Mouse (Mus musculus) MEL (cell line): Measurements from ENCODE around the gene Gm29776. TPM values are rescaled to one million over a fixed set of nuclear protein-coding genes. Genes with fewer than 3 reads are reported as not detected.

Experiments
- DNase-seq: peaks from one replicate; pipeline ENCODE4 v3.0.0; 2011; ENCODE audit warnings: low read depth, low spot score
- H3K27ac ChIP-seq: 2 replicates; pipeline ENCODE4 v1.5.1; 2012; ENCODE audit warnings: low read depth, mild to moderate bottlenecking, control low read depth, low read length, moderate library complexity; ENCODE audit not compliant: control insufficient read depth
- H3K27me3 ChIP-seq, 2 experiments: fragments of 150-350 bp in 1 of 2; sonication (generic) in 1 of 2; 2 replicates each; pipeline ENCODE4 v1.6.1; 2012; ENCODE audit warnings: low read length in 2 of 2, mild to moderate bottlenecking in 2 of 2, improper control_type of control experiment in 1 of 2, moderate library complexity in 1 of 2; ENCODE audit not compliant: insufficient read depth in 2 of 2, control insufficient read depth in 1 of 2
- H3K36me3 ChIP-seq, 2 experiments: 2 replicates each; pipeline ENCODE4 v1.6.1; 2012 to 2014; ENCODE audit warnings: low read length in 2 of 2, improper control_type of control experiment in 1 of 2, inconsistent platforms in 1 of 2, mild to moderate bottlenecking in 1 of 2; ENCODE audit not compliant: insufficient read depth in 2 of 2, control insufficient read depth in 1 of 2
- H3K4me1 ChIP-seq, 2 experiments: fragments of 150-350 bp in 1 of 2; sonication (generic) in 1 of 2; 2 replicates each; pipeline ENCODE4 v1.6.1; 2012; ENCODE audit warnings: low read length in 2 of 2, improper control_type of control experiment in 1 of 2, mild to moderate bottlenecking in 1 of 2; ENCODE audit not compliant: insufficient read depth in 2 of 2, control insufficient read depth in 1 of 2
- H3K4me3 ChIP-seq, 2 experiments: fragments of 150-350 bp in 1 of 2; sonication (generic) in 1 of 2; 2 replicates each; pipeline ENCODE4 v1.5.1; 2012; ENCODE audit warnings: low read depth in 2 of 2, low read length in 2 of 2, mild to moderate bottlenecking in 2 of 2, moderate library complexity in 2 of 2, control low read depth in 1 of 2, improper control_type of control experiment in 1 of 2; ENCODE audit not compliant: control insufficient read depth in 1 of 2, insufficient read depth in 1 of 2
- H3K79me2 ChIP-seq: 2 replicates; pipeline ENCODE4 v1.6.1; 2012; ENCODE audit warnings: mild to moderate bottlenecking, low read length, moderate library complexity; ENCODE audit not compliant: control insufficient read depth, poor library complexity, insufficient read depth
- H3K9ac ChIP-seq: 2 replicates; pipeline ENCODE4 v1.6.1; 2012; ENCODE audit warnings: low read depth, mild to moderate bottlenecking, control low read depth, low read length, moderate library complexity; ENCODE audit not compliant: control insufficient read depth, poor library complexity, severe bottlenecking
- H3K9me3 ChIP-seq: fragments of 150-350 bp; sonication (generic); replicated peaks from 2 replicates; pipeline ENCODE4 v1.6.1; 2012; ENCODE audit warnings: mild to moderate bottlenecking, low read length, improper control_type of control experiment, moderate library complexity; ENCODE audit not compliant: insufficient read depth
- BHLHE40 ChIP-seq: IDR thresholded peaks from 2 replicates; pipeline ENCODE4 v1.6.1; 2012; ENCODE audit warnings: low read depth, mild to moderate bottlenecking, inconsistent platforms, low read length, improper control_type of control experiment, borderline replicate concordance
- CHD1 ChIP-seq: IDR thresholded peaks from 2 replicates; pipeline ENCODE4 v1.6.1; 2012; ENCODE audit warnings: low read depth, mild to moderate bottlenecking, inconsistent platforms, low read length, improper control_type of control experiment
- CHD2 ChIP-seq: IDR thresholded peaks from 2 replicates; pipeline ENCODE4 v1.6.1; 2011; ENCODE audit warnings: low read length, improper control_type of control experiment
- CTCF ChIP-seq, 3 experiments: IDR thresholded peaks in 2 of 3; conservative IDR thresholded peaks in 1 of 3; 2 replicates each; pipeline ENCODE4 v1.5.1; 2011 to 2012; ENCODE audit warnings: low read length in 3 of 3, low read depth in 2 of 3, mild to moderate bottlenecking in 2 of 3, improper control_type of control experiment in 1 of 3, inconsistent platforms in 1 of 3, mixed read lengths in 1 of 3, moderate library complexity in 1 of 3; ENCODE audit not compliant: control insufficient read depth in 1 of 3, insufficient read depth in 1 of 3, poor library complexity in 1 of 3, severe bottlenecking in 1 of 3
- E2F4 ChIP-seq: IDR thresholded peaks from 2 replicates; pipeline ENCODE4 v1.6.1; 2011; ENCODE audit warnings: low read depth, low read length, improper control_type of control experiment, borderline replicate concordance
- ELF1 ChIP-seq: IDR thresholded peaks from 2 replicates; pipeline ENCODE4 v1.6.1; 2014; ENCODE audit warnings: low read depth, mild to moderate bottlenecking, inconsistent platforms, low read length, improper control_type of control experiment, moderate library complexity
- EP300 ChIP-seq, 2 experiments: IDR thresholded peaks; 2 replicates each; pipeline ENCODE4 v1.6.1; 2011; ENCODE audit warnings: improper control_type of control experiment in 2 of 2, low read length in 2 of 2, low read depth in 1 of 2, mild to moderate bottlenecking in 1 of 2
- ETS1 ChIP-seq: IDR thresholded peaks from 2 replicates; pipeline ENCODE4 v1.6.1; 2012; ENCODE audit warnings: low read depth, mild to moderate bottlenecking, inconsistent platforms, low read length, improper control_type of control experiment, moderate library complexity
- GABPA ChIP-seq: IDR thresholded peaks from 2 replicates; pipeline ENCODE4 v1.6.1; 2012; ENCODE audit warnings: low read depth, mild to moderate bottlenecking, inconsistent platforms, low read length, improper control_type of control experiment, moderate library complexity
- HCFC1 ChIP-seq: IDR thresholded peaks from 2 replicates; pipeline ENCODE4 v1.6.1; 2012; ENCODE audit warnings: low read depth, mild to moderate bottlenecking, inconsistent platforms, low read length, improper control_type of control experiment, moderate library complexity
- JUND ChIP-seq: IDR thresholded peaks from 2 replicates; pipeline ENCODE4 v1.6.1; 2011; ENCODE audit warnings: low read depth, mild to moderate bottlenecking, improper control_type of control experiment, low read length
- KAT2A ChIP-seq: conservative IDR thresholded peaks from 2 replicates; pipeline ENCODE4 v1.6.1; 2012; ENCODE audit warnings: low read depth, low read length, improper control_type of control experiment, inconsistent platforms
- MAFK ChIP-seq: IDR thresholded peaks from 2 replicates; pipeline ENCODE4 v1.6.1; 2011; ENCODE audit warnings: low read depth, mild to moderate bottlenecking, low read length, improper control_type of control experiment, borderline replicate concordance
- MAX ChIP-seq: IDR thresholded peaks from 2 replicates; pipeline ENCODE4 v1.6.1; 2011; ENCODE audit warnings: low read length, improper control_type of control experiment
- MXI1 ChIP-seq: IDR thresholded peaks from 2 replicates; pipeline ENCODE4 v1.6.1; 2011; ENCODE audit warnings: mild to moderate bottlenecking, low read depth, low read length, improper control_type of control experiment
- MYB ChIP-seq: IDR thresholded peaks from 2 replicates; pipeline ENCODE4 v1.6.1; 2011; ENCODE audit warnings: mild to moderate bottlenecking, low read depth, low read length, improper control_type of control experiment
- NELFE ChIP-seq: IDR thresholded peaks from 2 replicates; pipeline ENCODE4 v1.6.1; 2011; ENCODE audit warnings: low read depth, low read length, improper control_type of control experiment
- NRF1 ChIP-seq: IDR thresholded peaks from 2 replicates; pipeline ENCODE4 v1.6.1; 2014; ENCODE audit warnings: low read depth, mild to moderate bottlenecking, inconsistent platforms, low read length, improper control_type of control experiment, moderate library complexity; ENCODE audit not compliant: poor library complexity, insufficient read depth, severe bottlenecking
- POLR2AphosphoS2 ChIP-seq: IDR thresholded peaks from 2 replicates; pipeline ENCODE4 v1.6.1; 2011; ENCODE audit warnings: low read length, improper control_type of control experiment
- RCOR1 ChIP-seq: IDR thresholded peaks from 2 replicates; pipeline ENCODE4 v1.6.1; 2012; ENCODE audit warnings: low read depth, mild to moderate bottlenecking, inconsistent platforms, low read length, improper control_type of control experiment
- TCF12 ChIP-seq: IDR thresholded peaks from 2 replicates; pipeline ENCODE4 v1.6.1; 2014; ENCODE audit warnings: low read depth, mild to moderate bottlenecking, inconsistent platforms, low read length, improper control_type of control experiment, moderate library complexity
- USF1 ChIP-seq: IDR thresholded peaks from 2 replicates; pipeline ENCODE4 v1.6.1; 2014; ENCODE audit warnings: low read depth, mild to moderate bottlenecking, inconsistent platforms, low read length, improper control_type of control experiment, moderate library complexity
- ZC3H11A ChIP-seq: IDR thresholded peaks from 2 replicates; pipeline ENCODE4 v1.6.1; 2012; ENCODE audit warnings: low read depth, mild to moderate bottlenecking, inconsistent platforms, low read length, improper control_type of control experiment
- ZMIZ1 ChIP-seq: IDR thresholded peaks from 2 replicates; pipeline ENCODE4 v1.6.1; 2012; ENCODE audit warnings: low read depth, mild to moderate bottlenecking, inconsistent platforms, low read length, improper control_type of control experiment, moderate library complexity
- ZNF384 ChIP-seq: IDR thresholded peaks from 2 replicates; pipeline ENCODE4 v1.6.1; 2012; ENCODE audit warnings: low read depth, mild to moderate bottlenecking, inconsistent platforms, low read length, improper control_type of control experiment
- polyA plus RNA-seq, 2 experiments: library from polyadenylated mRNA; stranded (reverse) in 1 of 2; unstranded in 1 of 2; fragments of >175 nt in 1 of 2; fragments of >200 nt in 1 of 2; gene quantifications; 2 replicates each; pipeline versions ENCODE4 v1.2.1 to v1.2.4; 2012; ENCODE audit warnings: low replicate concordance in 2 of 2, low read depth in 1 of 2; ENCODE audit not compliant: insufficient read length in 2 of 2, insufficient read depth in 1 of 2, missing spikeins in 1 of 2
- total RNA-seq: library from RNA; depleted of rRNA; stranded (reverse); fragments of 300-350 nt; gene quantifications from 2 replicates; pipeline ENCODE4 v1.2.3, GENCODE M21; 2012

The Gm29776 gene
- total and polyA plus RNA-seq, 3 experiments: not detected

- Histone ChIP-seq H3K9me3 (no peaks in the 10 kb centered on the region), H3K4me1 (peaks cover 2 to 8% of the 10 kb centered on the region in 2 experiments; a peak in 3 of 4 replicates), H3K27me3 (no peaks in the 10 kb centered on the region), H3K4me3 (peak overlapping the region; percentile 66 to 79), H3K27ac (peak overlapping the region; percentile 97), H3K36me3 (peaks cover 1 to 27% of the 10 kb centered on the region in 2 experiments), H3K9ac (peak overlapping the region; percentile 93), H3K79me2 (peaks cover 51% of the 10 kb centered on the region)
- TF ChIP-seq EP300 (IDR thresholded peaks at IDR 0.05; ENCODE audit: low read depth in 1 of 2, low read length in 2 of 2) (peak in 1 of 2 experiments; percentile 48; a peak in 1 of 4 replicates), POLR2AphosphoS2 (no peak), MYB (peak; percentile 67)
- DNase-seq: no peak
These were observed 13.2 kb downstream of the Gm29776 start for GRCm38 (mm10) chr14:54685471-54685870.

GRCm38 (mm10) chr14:54682396-54682795 is 16.2 kb downstream of the Gm29776 start:
- no peak overlapping the region for H3K27ac ChIP-seq
- TF ChIP-seq CHD2: no peak
- TF ChIP-seq HCFC1: no peak
- no peak for TF ChIP-seq TCF12
- TF ChIP-seq E2F4: no peak
- no peak for TF ChIP-seq NRF1
- no peak for TF ChIP-seq POLR2AphosphoS2
- no peak for TF ChIP-seq ETS1
- TF ChIP-seq, all 39 proteins: peak for 0
- Histone ChIP-seq H3K9me3 (no peaks in the 10 kb centered on the region), H3K27me3 (no peaks in the 10 kb centered on the region), H3K4me1 (peaks cover 0 to 2% of the 10 kb centered on the region in 2 experiments; a peak in 2 of 4 replicates), H3K4me3 (no peak overlapping the region), H3K36me3 (peaks cover 9 to 20% of the 10 kb centered on the region in 2 experiments), H3K79me2 (peaks cover 34% of the 10 kb centered on the region), H3K9ac (no peak overlapping the region)
- DNase-seq: no peak

GRCm38 (mm10) chr14:54678657-54679304 is 19.9 kb downstream of the Gm29776 start:
- H3K36me3 ChIP-seq: peaks cover 12 to 20% of the 10 kb centered on the region in 2 experiments
- peaks cover 13% of the 10 kb centered on the region for H3K79me2 ChIP-seq
- no peaks in the 10 kb centered on the region for H3K9me3 ChIP-seq
- TF ChIP-seq NRF1: no peak
- TF ChIP-seq ZC3H11A: no peak
- TF ChIP-seq ZMIZ1: no peak
- no peak for TF ChIP-seq KAT2A
- TF ChIP-seq MAX: no peak
- TF ChIP-seq JUND: no peak
- no peak for TF ChIP-seq BHLHE40
- TF ChIP-seq MXI1: no peak
- TF ChIP-seq USF1: no peak
- no peak for TF ChIP-seq CHD1
- TF ChIP-seq MAFK: no peak
- no peak for TF ChIP-seq HCFC1
- TF ChIP-seq ELF1: no peak
- no peak for TF ChIP-seq ETS1
- TF ChIP-seq ZNF384: no peak
- TF ChIP-seq CTCF (IDR thresholded peaks at IDR 0.05 in 2 of 3, conservative IDR thresholded peaks at IDR 0.05 in 1 of 3; ENCODE audit: control insufficient read depth in 1 of 3, insufficient read depth in 1 of 3, low read depth in 2 of 3, low read length in 3 of 3, poor library complexity in 1 of 3, severe bottlenecking in 1 of 3): no peak
- no peak for TF ChIP-seq RCOR1
- no peak for TF ChIP-seq GABPA
- TF ChIP-seq NELFE: no peak
- no peak overlapping the region for H3K27ac ChIP-seq
- no peak for DNase-seq
- no peaks in the 10 kb centered on the region; a peak in 1 of 4 replicates for H3K4me1 ChIP-seq
- H3K4me3 ChIP-seq: no peak overlapping the region
- H3K27me3 ChIP-seq: no peaks in the 10 kb centered on the region
- no peak overlapping the region for H3K9ac ChIP-seq
